Mouse (Mus musculus) hindbrain, embryonic 11.5 days (tissue): ENCODE data around the gene Ifi206. TPM values are rescaled to one million over a fixed set of nuclear protein-coding genes. Genes with fewer than 3 reads are reported as not detected.

ENCODE experiments used
- ATAC-seq: fragments of 200-750 bp; cut with Nextera tagmentation; 2 replicates; pipeline ENCODE4 v1.8.0; 2017; ENCODE audit warnings: mild to moderate bottlenecking, moderate TSS enrichment, moderate library complexity; ENCODE audit not compliant: low FRiP score
- DNase-seq: peaks from one replicate; pipeline ENCODE4 v3.0.0-alpha.2; 2015; ENCODE audit warnings: low spot score
- H3K27ac ChIP-seq: fragments of 300-500 bp; sonication (generic); 2 replicates; pipeline ENCODE4 v1.5.1; 2014; ENCODE audit warnings: mild to moderate bottlenecking, low read depth, low read length
- H3K27me3 ChIP-seq: fragments of 300-500 bp; sonication (generic); 2 replicates; pipeline ENCODE4 v1.6.1; 2014; ENCODE audit warnings: mild to moderate bottlenecking, low read length, moderate library complexity, mixed read lengths; ENCODE audit not compliant: control insufficient read depth, insufficient read depth
- H3K36me3 ChIP-seq: fragments of 300-500 bp; sonication (generic); 2 replicates; pipeline ENCODE4 v1.6.1; 2014; ENCODE audit warnings: mild to moderate bottlenecking, low read length, moderate library complexity, mixed read lengths; ENCODE audit not compliant: control insufficient read depth, insufficient read depth
- H3K4me1 ChIP-seq: fragments of 300-500 bp; sonication (generic); replicated peaks from 2 replicates; pipeline ENCODE4 v1.6.1; 2014; ENCODE audit warnings: low read length, mixed read lengths; ENCODE audit not compliant: control insufficient read depth, insufficient read depth
- H3K4me2 ChIP-seq: fragments of 300-500 bp; sonication (generic); replicated peaks from 2 replicates; pipeline ENCODE4 v1.6.1; 2014; ENCODE audit warnings: mild to moderate bottlenecking, low read depth, low read length
- H3K4me3 ChIP-seq: fragments of 300-500 bp; sonication (generic); 2 replicates; pipeline ENCODE4 v1.5.1; 2014; ENCODE audit warnings: low read depth, low read length
- H3K9ac ChIP-seq: fragments of 300-500 bp; sonication (generic); 2 replicates; pipeline ENCODE4 v1.6.1; 2014; ENCODE audit warnings: low read depth, low read length
- H3K9me3 ChIP-seq: fragments of 300-500 bp; sonication (generic); 2 replicates; pipeline ENCODE4 v1.6.1; 2016; ENCODE audit warnings: low read length; ENCODE audit not compliant: control insufficient read depth
- WGBS: fragments of 180-500 bp; shearing (Covaris S2); extraction: QIAGEN DNeasy Blood & Tissue Kit; methylation state at CpG from one replicate; pipeline ENCODE4 v1.1.7; 2014; 5-methylcytosine and 5-hydroxymethylcytosine counted together
- polyA plus RNA-seq: library from polyadenylated mRNA; unstranded; fragments of >200 nt; fragmentation: Nextera tagmentation; extraction: Ambion mirVana; gene quantifications from 2 replicates; pipeline ENCODE4 v1.2.1, GENCODE M21; 2014

Ifi206 gene
- polyA plus RNA-seq, 1 experiment from 2014 or later, result not detected

GRCm38 (mm10) chr1:173456139-173456754, 34.6 kb downstream of the Ifi206 start:
- Histone ChIP-seq H3K36me3 (no peaks in the 10 kb centered on the region), H3K4me1 (no peaks in the 10 kb centered on the region), H3K27ac (no peak overlapping the region), H3K4me2 (no peak overlapping the region), H3K9me3 (no peaks in the 10 kb centered on the region), H3K9ac (no peak overlapping the region), H3K27me3 (no peaks in the 10 kb centered on the region), H3K4me3 (no peak overlapping the region)
- ATAC-seq (peak; percentile 69), DNase-seq (peak; percentile 61)
- WGBS, result 63% methylated on average over 7 of the region's 7 CpGs

- Histone ChIP-seq H3K9me3 (no peaks in the 10 kb centered on the region), H3K4me1 (no peaks in the 10 kb centered on the region), H3K4me3 (no peak overlapping the region), H3K9ac (no peak overlapping the region), H3K4me2 (no peak overlapping the region), H3K36me3 (no peaks in the 10 kb centered on the region), H3K27ac (no peak overlapping the region), H3K27me3 (no peaks in the 10 kb centered on the region)
- DNase-seq, result no peak
- WGBS, result 93% methylated on average over 5 of the region's 5 CpGs
- ATAC-seq, result no peak
These were observed 39.2 kb downstream of the Ifi206 start for GRCm38 (mm10) chr1:173451665-173452064.

GRCm38 (mm10) chr1:173450621-173451020, 40.2 kb downstream of the Ifi206 start:
- DNase-seq (no peak), ATAC-seq (no peak)
- Histone ChIP-seq H3K27ac (no peak overlapping the region), H3K4me1 (no peaks in the 10 kb centered on the region), H3K27me3 (no peaks in the 10 kb centered on the region), H3K9me3 (no peaks in the 10 kb centered on the region), H3K9ac (no peak overlapping the region), H3K36me3 (no peaks in the 10 kb centered on the region), H3K4me3 (no peak overlapping the region), H3K4me2 (no peak overlapping the region)
- WGBS, result 91% methylated on average over 4 of the region's 4 CpGs

GRCm38 (mm10) chr1:173447067-173447466, 43.8 kb downstream of the Ifi206 start:
- Histone ChIP-seq H3K36me3 (no peaks in the 10 kb centered on the region), H3K9me3 (no peaks in the 10 kb centered on the region), H3K27ac (no peak overlapping the region), H3K4me1 (no peaks in the 10 kb centered on the region), H3K27me3 (no peaks in the 10 kb centered on the region), H3K4me2 (no peak overlapping the region), H3K4me3 (no peak overlapping the region), H3K9ac (no peak overlapping the region)
- DNase-seq, result no peak
- WGBS, result 85% methylated on average over 4 of the region's 4 CpGs
- no peak for ATAC-seq

- Histone ChIP-seq H3K4me2 (no peak overlapping the region), H3K27me3 (no peaks in the 10 kb centered on the region), H3K27ac (no peak overlapping the region), H3K4me3 (no peak overlapping the region), H3K4me1 (no peaks in the 10 kb centered on the region), H3K9ac (no peak overlapping the region), H3K36me3 (no peaks in the 10 kb centered on the region), H3K9me3 (no peaks in the 10 kb centered on the region)
- no peak for ATAC-seq
- WGBS, result 83% methylated on average over 1 of the region's 1 CpGs
- DNase-seq, result no peak
These were observed 47.8 kb downstream of the Ifi206 start for GRCm38 (mm10) chr1:173443061-173443460.

GRCm38 (mm10) chr1:173441210-173441609, 49.6 kb downstream of the Ifi206 start:
- H3K9me3 ChIP-seq, result no peaks in the 10 kb centered on the region
- H3K4me2 ChIP-seq, result no peak overlapping the region
- no peak for ATAC-seq
- H3K27me3 ChIP-seq, result no peaks in the 10 kb centered on the region
- H3K4me1 ChIP-seq, result no peaks in the 10 kb centered on the region
- WGBS, result 81% methylated on average over 4 of the region's 4 CpGs
- H3K9ac ChIP-seq, result no peak overlapping the region
- no peak for DNase-seq
- no peaks in the 10 kb centered on the region for H3K36me3 ChIP-seq
- H3K27ac ChIP-seq, result no peak overlapping the region
- H3K4me3 ChIP-seq, result no peak overlapping the region

GRCm38 (mm10) chr1:173440681-173441080, 50.2 kb downstream of the Ifi206 start:
- Histone ChIP-seq H3K4me3 (no peak overlapping the region), H3K4me2 (no peak overlapping the region), H3K36me3 (no peaks in the 10 kb centered on the region), H3K27me3 (no peaks in the 10 kb centered on the region), H3K4me1 (no peaks in the 10 kb centered on the region), H3K9me3 (no peaks in the 10 kb centered on the region), H3K9ac (no peak overlapping the region), H3K27ac (no peak overlapping the region)
- WGBS, result 88% methylated on average over 1 of the region's 1 CpGs
- DNase-seq (no peak), ATAC-seq (no peak)

- Histone ChIP-seq H3K4me3 (no peak overlapping the region), H3K4me2 (no peak overlapping the region), H3K27me3 (no peaks in the 10 kb centered on the region), H3K27ac (no peak overlapping the region), H3K4me1 (no peaks in the 10 kb centered on the region), H3K9ac (no peak overlapping the region), H3K9me3 (no peaks in the 10 kb centered on the region), H3K36me3 (no peaks in the 10 kb centered on the region)
- WGBS, result 85% methylated on average over 6 of the region's 6 CpGs
- DNase-seq (no peak), ATAC-seq (no peak)
These were observed 53.5 kb downstream of the Ifi206 start for GRCm38 (mm10) chr1:173437161-173437953.

- ATAC-seq (no peak), DNase-seq (no peak)
- no peaks in the 10 kb centered on the region for H3K9me3 ChIP-seq
- no peak overlapping the region for H3K9ac ChIP-seq
- 100% methylated on average over 2 of the region's 2 CpGs for whole genome bisulfite sequencing
- no peak overlapping the region for H3K4me3 ChIP-seq
- H3K36me3 ChIP-seq, result no peaks in the 10 kb centered on the region
- H3K4me1 ChIP-seq, result no peaks in the 10 kb centered on the region
- no peak overlapping the region for H3K27ac ChIP-seq
- H3K4me2 ChIP-seq, result no peak overlapping the region
- no peaks in the 10 kb centered on the region for H3K27me3 ChIP-seq
These were observed 58.4 kb downstream of the Ifi206 start for GRCm38 (mm10) chr1:173432411-173432810.
